Mouse (Mus musculus) kidney, postnatal 0 days (tissue): ENCODE results near the gene Arhgap23. TPM values are rescaled to one million over a fixed set of nuclear protein-coding genes. Genes with fewer than 3 reads are reported as not detected.

Experiments used
- ATAC-seq: fragments of 200-750 bp; cut with Nextera tagmentation; replicated peaks from 2 replicates; pipeline ENCODE4 v1.8.0; 2017; ENCODE audit warnings: low read depth, moderate number of reproducible peaks, moderate TSS enrichment, moderate library complexity; ENCODE audit not compliant: low FRiP score
- DNase-seq: peaks from one replicate; pipeline ENCODE4 v3.0.0-alpha.2; 2016; ENCODE audit warnings: low spot score
- H3K27ac ChIP-seq: fragments of 300-500 bp; sonication (generic); 2 replicates; pipeline ENCODE4 v1.5.1; 2014; ENCODE audit warnings: mild to moderate bottlenecking
- H3K27me3 ChIP-seq: fragments of 300-500 bp; sonication (generic); 2 replicates; pipeline ENCODE4 v1.6.1; 2014; ENCODE audit warnings: low read length, mixed read lengths; ENCODE audit not compliant: insufficient read depth
- H3K36me3 ChIP-seq: fragments of 300-500 bp; sonication (generic); 2 replicates; pipeline ENCODE4 v1.6.1; 2014; ENCODE audit warnings: low read length, mixed read lengths; ENCODE audit not compliant: insufficient read depth
- H3K4me1 ChIP-seq: fragments of 300-500 bp; sonication (generic); replicated peaks from 2 replicates; pipeline ENCODE4 v1.6.1; 2014; ENCODE audit warnings: antibody characterized with exemption, low read length, mixed read lengths; ENCODE audit not compliant: insufficient read depth
- H3K4me2 ChIP-seq: fragments of 300-500 bp; sonication (generic); 2 replicates; pipeline ENCODE4 v1.6.1; 2014; ENCODE audit warnings: mild to moderate bottlenecking, low read length, moderate library complexity, mixed read lengths
- H3K4me3 ChIP-seq: fragments of 300-500 bp; sonication (generic); replicated peaks from 2 replicates; pipeline ENCODE4 v1.5.1; 2014; ENCODE audit warnings: low read depth, low read length
- H3K9ac ChIP-seq: fragments of 300-500 bp; sonication (generic); 2 replicates; pipeline ENCODE4 v1.6.1; 2014; ENCODE audit warnings: low read depth, low read length
- H3K9me3 ChIP-seq: fragments of 300-500 bp; sonication (generic); replicated peaks from 2 replicates; pipeline ENCODE4 v1.6.1; 2016; ENCODE audit warnings: low read length, inconsistent platforms, mixed read lengths
- CTCF ChIP-seq: IDR thresholded peaks from 2 replicates; pipeline ENCODE4 v1.5.1; 2016; ENCODE audit warnings: antibody characterized with exemption, low read depth, mild to moderate bottlenecking, moderate library complexity
- WGBS: fragments of 180-500 bp; shearing (Covaris S2); extraction: QIAGEN DNeasy Blood & Tissue Kit; methylation state at CpG from one replicate; pipeline ENCODE4 v1.1.7; 2014; 5-methylcytosine and 5-hydroxymethylcytosine counted together
- polyA plus RNA-seq: library from polyadenylated mRNA; unstranded; fragments of >200 nt; fragmentation: Nextera tagmentation; extraction: Ambion mirVana; gene quantifications from 2 replicates; pipeline ENCODE4 v1.2.1, GENCODE M21; 2015

Gene Arhgap23
- polyA plus RNA-seq, 1 experiment from 2014 or later: 5.7 TPM

DNA sequence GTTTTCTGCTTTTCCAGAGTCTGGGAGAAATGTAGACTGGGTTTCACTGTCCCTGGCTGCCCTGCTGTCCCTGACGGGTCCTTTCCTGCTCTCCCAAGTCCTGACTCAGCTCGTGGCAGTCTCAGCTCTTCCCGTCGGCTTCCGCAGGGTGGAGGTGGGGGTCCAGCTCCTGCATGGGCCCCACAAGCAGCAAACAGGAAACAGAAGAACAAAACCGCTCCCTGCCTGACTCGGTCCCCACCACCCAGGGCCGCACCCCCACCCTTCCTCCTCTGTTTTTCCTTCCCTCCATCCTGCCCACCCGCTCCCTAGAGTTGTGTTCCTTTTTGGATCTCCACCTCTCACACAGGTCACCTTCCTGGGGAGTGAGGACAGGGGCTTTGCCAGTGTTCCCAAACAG lies 23.5 kb downstream of the Arhgap23 start:
- 30% methylated on average over 9 of the region's 9 CpGs for WGBS
- Histone ChIP-seq H3K9ac (peak overlapping the region; percentile 23; the same call in 1 of the 2 replicates), H3K27ac (peak overlapping the region; percentile 90), H3K4me2 (peak overlapping the region; percentile 79), H3K9me3 (no peaks in the 10 kb centered on the region), H3K4me1 (peaks cover 83% of the 10 kb centered on the region), H3K36me3 (0 out of 2 replicates have a peak, but pooled peaks cover 3% of the 10 kb centered on the region), H3K4me3 (no peak overlapping the region), H3K27me3 (no peaks in the 10 kb centered on the region)
- no peak for TF ChIP-seq CTCF
- ATAC-seq: no peak
- peak; percentile 74 for DNase-seq

DNA sequence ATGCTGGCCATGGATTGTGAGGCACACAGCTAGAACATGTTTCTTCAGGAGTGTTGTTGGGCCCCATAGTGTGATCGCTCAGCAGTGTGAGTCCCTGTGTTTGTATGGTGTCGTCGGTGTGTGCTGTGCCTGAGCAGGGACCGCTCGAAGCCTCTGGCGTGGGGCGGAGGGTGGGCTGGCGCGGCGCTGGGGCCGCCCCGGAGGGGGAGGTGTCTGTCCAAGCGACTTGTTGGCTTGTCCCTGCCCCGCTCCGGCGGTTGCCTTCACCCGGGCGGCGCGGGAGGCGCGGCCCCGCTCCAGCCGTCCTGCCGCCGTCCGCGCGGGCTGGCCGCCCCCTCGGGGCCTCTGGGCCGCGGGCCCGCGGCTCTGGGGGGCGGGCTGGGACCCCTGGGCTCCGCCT lies 24.6 kb downstream of the Arhgap23 start:
- 2% methylated on average over 29 of the region's 37 CpGs for WGBS
- peak; percentile 38; the same call in 1 of the 2 replicates for ATAC-seq
- peaks cover 78% of the 10 kb centered on the region for H3K4me1 ChIP-seq

DNA sequence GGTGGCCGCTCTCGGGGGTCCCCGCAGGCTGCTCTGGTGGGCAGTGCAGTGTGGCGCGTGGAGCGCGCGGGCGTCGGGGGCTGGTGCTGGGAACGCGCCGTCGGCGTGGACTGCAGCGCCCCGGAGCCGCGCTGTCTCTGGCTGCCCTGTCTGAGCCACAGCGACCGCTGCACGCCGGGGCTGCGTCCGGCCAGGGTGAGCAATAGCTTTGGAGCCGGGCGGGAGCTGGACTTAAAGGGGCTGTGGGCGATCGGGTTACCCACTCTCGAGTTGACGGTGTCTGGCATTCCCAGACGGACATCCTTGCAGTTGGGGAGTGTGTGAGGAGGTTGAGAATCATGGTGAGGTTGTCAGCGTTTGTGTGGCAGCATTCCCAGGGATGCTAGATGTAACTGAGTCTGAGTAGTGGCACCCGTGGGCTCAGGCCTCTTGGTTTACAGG lies 25.1 kb downstream of the Arhgap23 start:
- Histone ChIP-seq H3K27ac (peak overlapping the region; percentile 90), H3K9ac (peak overlapping the region; percentile 82), H3K4me2 (peak overlapping the region; percentile 79), H3K4me1 (peaks cover 73% of the 10 kb centered on the region), H3K9me3 (no peaks in the 10 kb centered on the region), H3K4me3 (peak overlapping the region; percentile 67), H3K27me3 (no peaks in the 10 kb centered on the region), H3K36me3 (peaks cover 16% of the 10 kb centered on the region; the same call in 1 of the 2 replicates)
- WGBS: 1% methylated on average over 34 of the region's 34 CpGs
- DNase-seq (peak; percentile 68), ATAC-seq (peak; percentile 15; the same call in 1 of the 2 replicates)
- no peak for TF ChIP-seq CTCF

More for the DNA sequence above, 24.6 kb downstream of the Arhgap23 start:
- Histone ChIP-seq H3K36me3 (peaks cover 13% of the 10 kb centered on the region; the same call in 1 of the 2 replicates), H3K27ac (peak overlapping the region; percentile 90), H3K9me3 (no peaks in the 10 kb centered on the region), H3K27me3 (no peaks in the 10 kb centered on the region), H3K4me2 (peak overlapping the region; percentile 79), H3K4me3 (peak overlapping the region; percentile 67), H3K9ac (peak overlapping the region; percentile 82)
- DNase-seq: peak; percentile 81
- no peak for TF ChIP-seq CTCF

DNA sequence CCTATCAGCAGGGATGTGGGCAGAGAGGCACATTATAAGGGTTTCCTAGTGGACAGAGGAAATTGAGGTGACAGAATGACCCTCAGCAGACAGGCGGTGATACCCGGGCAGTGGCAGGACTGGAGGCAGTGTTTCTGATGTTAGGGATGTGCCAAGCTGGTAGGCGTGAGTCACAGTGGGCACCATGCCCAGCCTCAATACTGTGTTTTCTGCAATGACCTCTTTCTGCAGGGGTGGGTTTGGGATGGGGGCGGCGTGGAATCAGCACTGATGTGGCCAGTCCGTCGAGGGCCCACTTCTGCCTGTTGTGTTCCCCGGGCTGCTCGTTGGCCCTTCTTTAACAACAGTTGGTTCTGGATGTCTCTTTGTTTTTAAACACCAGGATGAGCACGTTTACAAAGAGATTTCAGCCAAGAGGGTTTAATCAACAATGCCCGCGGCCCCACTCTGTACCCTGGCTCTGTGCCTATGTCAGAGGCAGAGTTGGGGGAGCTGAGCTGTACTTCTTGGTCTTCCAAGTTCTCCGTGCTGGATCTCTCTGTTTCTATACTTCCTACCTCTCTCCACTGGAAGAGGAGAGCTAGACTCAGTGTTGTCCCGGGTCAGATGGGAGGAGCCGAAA lies 25.8 kb downstream of the Arhgap23 start:
- WGBS: 36% methylated on average over 15 of the region's 15 CpGs

DNA sequence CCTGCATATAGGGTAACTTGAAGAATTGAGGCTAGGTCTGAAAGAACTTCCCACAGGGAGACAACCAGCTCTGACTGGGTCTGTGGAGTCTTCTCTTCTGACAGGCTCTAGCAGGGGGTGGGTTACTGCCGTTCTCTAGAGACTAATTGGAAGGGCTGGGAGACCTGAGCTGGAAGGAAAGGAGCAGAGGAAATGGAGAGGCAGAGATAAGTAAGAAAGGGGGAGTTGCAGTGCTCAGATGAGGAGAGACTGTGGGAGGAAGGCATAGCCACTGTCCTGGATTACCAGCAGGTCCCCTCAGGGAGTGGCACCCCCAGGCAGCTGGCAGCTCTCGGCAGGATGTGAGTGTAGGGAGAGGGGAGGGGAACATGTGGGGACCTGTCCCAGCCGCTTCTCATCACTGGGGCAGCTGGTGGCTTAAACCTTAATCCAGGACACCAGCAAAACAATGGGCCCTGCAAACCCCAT lies 26.4 kb downstream of the Arhgap23 start:
- ATAC-seq: no peak
- 5% methylated on average over 3 of the region's 3 CpGs for WGBS
- Histone ChIP-seq H3K27me3 (no peaks in the 10 kb centered on the region), H3K4me1 (peaks cover 61% of the 10 kb centered on the region), H3K36me3 (peaks cover 20% of the 10 kb centered on the region; the same call in 1 of the 2 replicates), H3K9me3 (no peaks in the 10 kb centered on the region), H3K4me3 (peak overlapping the region; percentile 67), H3K27ac (peak overlapping the region; percentile 90), H3K9ac (peak overlapping the region; percentile 37; the same call in 1 of the 2 replicates), H3K4me2 (peak overlapping the region; percentile 79)
- TF ChIP-seq CTCF: no peak
- peak; percentile 77 for DNase-seq

More for the DNA sequence above, 25.8 kb downstream of the Arhgap23 start:
- TF ChIP-seq CTCF: no peak
- peaks cover 20% of the 10 kb centered on the region; the same call in 1 of the 2 replicates for H3K36me3 ChIP-seq
- peak overlapping the region; percentile 67 for H3K4me3 ChIP-seq
- H3K9me3 ChIP-seq: no peaks in the 10 kb centered on the region
- peak overlapping the region; percentile 90 for H3K27ac ChIP-seq
- peaks cover 66% of the 10 kb centered on the region for H3K4me1 ChIP-seq
- no peak for DNase-seq
- ATAC-seq: no peak
- H3K9ac ChIP-seq: peak overlapping the region; percentile 82
- peak overlapping the region; percentile 79 for H3K4me2 ChIP-seq
- no peaks in the 10 kb centered on the region for H3K27me3 ChIP-seq

DNA sequence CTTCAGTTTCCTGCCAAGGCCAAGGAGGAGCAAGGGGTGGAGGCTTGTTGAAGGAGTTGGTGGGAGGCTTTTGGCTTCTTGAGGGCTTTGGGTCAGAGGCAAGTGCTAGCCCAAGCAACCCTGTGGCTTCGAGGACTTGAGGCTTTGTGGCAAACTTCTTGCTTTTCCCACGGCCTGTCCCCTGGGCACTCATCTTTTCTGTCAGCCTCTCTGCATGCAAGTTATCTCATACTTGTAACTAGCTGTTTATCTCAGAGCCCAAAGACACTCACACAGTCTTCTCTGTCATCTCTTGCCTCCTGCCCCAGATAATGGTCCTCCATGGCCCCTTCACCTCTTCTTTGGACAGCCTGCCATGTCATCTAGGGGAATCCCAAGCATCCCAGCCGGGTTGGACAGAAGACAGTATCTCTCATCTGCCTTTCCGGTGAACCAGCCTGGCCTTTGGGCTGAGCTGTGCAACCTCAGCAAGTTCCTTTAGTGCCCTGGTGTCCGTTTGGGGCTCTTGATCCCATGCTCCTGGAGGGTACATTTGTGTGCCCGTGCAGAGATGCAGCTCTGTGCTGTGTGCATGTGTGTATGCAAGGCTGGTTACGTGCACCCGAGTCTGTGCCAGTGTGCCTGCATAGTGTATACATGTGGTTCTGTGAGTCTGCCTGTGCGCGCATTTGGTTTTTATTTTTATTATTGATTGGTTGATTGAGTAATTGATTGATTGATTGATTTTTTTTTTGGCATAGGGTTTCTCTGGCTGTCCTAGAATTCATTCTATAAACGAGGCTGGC lies 27.8 kb downstream of the Arhgap23 start:
- no peak overlapping the region for H3K4me3 ChIP-seq

More for the DNA sequence above, 27.8 kb downstream of the Arhgap23 start:
- Histone ChIP-seq H3K4me1 (peaks cover 49% of the 10 kb centered on the region), H3K27me3 (no peaks in the 10 kb centered on the region), H3K36me3 (peaks cover 22% of the 10 kb centered on the region; the same call in 1 of the 2 replicates), H3K4me2 (peak overlapping the region; percentile 79), H3K9ac (no peak overlapping the region), H3K27ac (peak overlapping the region; percentile 90; the same call in 1 of the 2 replicates), H3K9me3 (no peaks in the 10 kb centered on the region)
- DNase-seq: no peak
- WGBS: 77% methylated on average over 11 of the region's 11 CpGs
- no peak for ATAC-seq
- TF ChIP-seq CTCF: no peak
